Mouse (Mus musculus) lung, adult 2 months (tissue): Measurements from ENCODE around the gene Rtf2.

Source experiments
- CTCF ChIP-seq: fragments of 200-500 bp; IDR thresholded peaks from 2 replicates; pipeline ENCODE4 v1.5.1; 2011; ENCODE audit warnings: mild to moderate bottlenecking, low read length, control low read depth; ENCODE audit not compliant: insufficient read depth
- POLR2A ChIP-seq: fragments of 200-500 bp; IDR thresholded peaks from 2 replicates; pipeline ENCODE4 v1.6.1; 2011; ENCODE audit warnings: low read depth, mild to moderate bottlenecking, control low read depth, low read length, borderline replicate concordance; ENCODE audit errors: extremely low read depth

DNA sequence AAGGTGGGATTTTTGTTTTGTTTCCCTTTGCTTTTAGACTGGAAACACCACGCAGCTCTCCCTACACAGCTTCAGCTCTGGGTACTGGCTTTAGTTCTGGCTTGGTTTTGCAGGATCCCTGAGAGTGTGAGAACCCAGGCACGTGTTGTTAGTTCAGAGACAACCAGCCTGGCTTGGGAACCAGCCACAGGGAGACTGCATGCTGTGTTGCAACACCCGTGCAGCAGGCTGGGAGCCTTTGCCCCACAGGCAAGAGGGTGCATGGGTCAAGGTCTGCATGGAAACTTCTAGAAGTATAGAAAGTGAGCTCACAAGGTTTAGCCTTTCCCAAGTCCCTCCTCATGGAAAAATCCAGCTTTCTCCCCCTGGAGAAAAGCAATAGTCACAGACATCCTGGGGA lies 70.5 kb downstream of the Rtf2 start:
- TF ChIP-seq POLR2A = no peak
- no peak for TF ChIP-seq CTCF
